Mouse (Mus musculus): Measurements from ENCODE around the gene Ddx4.

DNA sequence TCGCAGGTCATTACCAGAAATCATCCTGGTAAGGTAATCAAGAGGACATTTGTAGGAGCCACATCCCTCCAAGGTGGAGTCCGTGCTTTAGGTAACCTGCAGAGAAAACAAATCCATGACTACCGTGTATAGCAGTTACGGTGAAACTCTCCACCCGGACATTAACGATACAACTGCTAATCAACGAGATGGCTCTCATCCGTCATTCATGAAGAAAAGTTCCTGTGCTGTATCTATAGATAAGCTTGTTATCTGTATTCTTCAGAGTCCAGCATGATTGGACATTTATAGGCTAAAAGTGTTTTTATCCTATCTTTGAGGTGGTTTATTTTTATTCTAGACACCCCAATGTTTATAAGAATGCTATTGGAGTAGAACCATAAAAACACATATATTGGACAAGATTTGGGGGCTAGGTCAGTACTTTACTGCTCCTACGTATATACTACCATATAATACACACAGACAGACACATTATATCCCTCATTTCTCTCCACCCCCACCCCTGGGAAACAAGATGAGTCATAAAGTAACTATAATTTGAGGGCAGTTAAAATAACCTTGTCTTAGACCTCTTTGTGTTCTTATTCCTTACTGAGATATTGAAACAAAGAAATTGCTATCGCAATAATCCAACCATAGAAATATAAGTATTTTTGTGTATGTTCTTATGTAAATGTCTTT lies 40.7 kb upstream of the Ddx4 start:
- TF ChIP-seq CTCF (IDR thresholded peaks at IDR 0.05; ENCODE audit: insufficient read depth, low read length): no peak
- TF ChIP-seq POLR2A (IDR thresholded peaks at IDR 0.05; ENCODE audit: borderline replicate concordance, extremely low read depth, low read depth, low read length): no peak

All from lung, adult 2 months (tissue).